Mouse (Mus musculus) left cerebral cortex, adult 2 months (tissue): ENCODE measurements around the gene Dusp16. TPM values are rescaled to one million over a fixed set of nuclear protein-coding genes. Genes with fewer than 3 reads are reported as not detected.

Source experiments
- DNase-seq, 2 experiments: peaks; one replicate each; pipeline ENCODE4 v3.0.0; 2021 to 2022; ENCODE audit warnings: low spot score in 2 of 2, mixed read lengths in 1 of 2; ENCODE audit errors: extremely low spot score in 1 of 2
- H3K27ac ChIP-seq: fragments of 200-600 bp; 2 replicates; pipeline ENCODE4 v1.8.1; 2022
- H3K4me3 ChIP-seq: fragments of 200-600 bp; 2 replicates; pipeline ENCODE4 v1.8.1; 2022
- CTCF ChIP-seq: fragments of 200-600 bp; IDR thresholded peaks from 2 replicates; pipeline ENCODE4 v1.8.1; 2022; ENCODE audit warnings: antibody characterized with exemption, mild to moderate bottlenecking, moderate library complexity
- intact Hi-C: fragments of 180-260 bp; cut with DNase I; formaldehyde crosslinking; loops from one replicate; pipeline ENCODE4 v1.15.1; 2025
- total RNA-seq, 2 experiments: library from RNA; stranded (reverse); gene quantifications; 2 replicates each; pipeline ENCODE4 v1.2.3; 2021

Gene Dusp16
- total RNA-seq, 2 experiments from 2014 or later: 9.9 to 11.2 TPM

DNA sequence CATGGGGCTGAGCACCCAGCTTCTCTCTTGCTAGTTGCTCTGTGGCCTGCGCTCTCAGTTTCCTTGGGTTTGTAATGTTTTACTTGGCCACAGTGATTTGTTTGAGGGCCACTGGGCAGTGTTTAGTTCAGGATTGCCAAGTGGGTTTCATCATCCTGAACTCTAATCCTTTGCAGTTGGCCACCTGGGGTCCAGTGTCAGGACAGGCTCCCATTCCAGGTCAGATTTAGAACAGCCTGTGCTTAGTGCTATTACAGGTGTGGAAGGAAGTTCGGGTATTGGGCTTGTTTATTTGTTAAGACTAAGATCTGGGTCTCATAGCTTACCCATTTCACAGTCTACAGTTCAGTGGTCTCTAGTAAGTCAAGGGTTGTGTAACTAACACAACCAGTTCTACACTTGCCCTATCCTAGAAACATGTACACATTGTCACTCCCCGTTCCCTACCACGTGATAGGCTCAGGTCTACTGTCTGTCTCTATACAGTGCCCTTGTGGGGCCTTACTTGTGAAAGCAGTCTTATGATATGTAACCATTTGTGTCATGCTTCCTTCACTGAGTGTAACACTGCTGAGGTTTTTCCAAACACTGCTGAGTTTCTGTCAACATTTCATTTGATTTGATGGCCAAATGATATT, 89.3 kb downstream of the Dusp16 start:
- no peak overlapping the region for H3K4me3 ChIP-seq
- H3K27ac ChIP-seq: no peak overlapping the region
- TF ChIP-seq CTCF: no peak
- intact Hi-C loops: no loop called here
- DNase-seq: no peak

GRCm38 (mm10) chr6:134702184-134702583, 90.2 kb downstream of the Dusp16 start:
- intact Hi-C loops: no loop called here
- DNase-seq: no peak
- H3K27ac ChIP-seq: no peak overlapping the region
- H3K4me3 ChIP-seq: no peak overlapping the region
- TF ChIP-seq CTCF: no peak

DNA sequence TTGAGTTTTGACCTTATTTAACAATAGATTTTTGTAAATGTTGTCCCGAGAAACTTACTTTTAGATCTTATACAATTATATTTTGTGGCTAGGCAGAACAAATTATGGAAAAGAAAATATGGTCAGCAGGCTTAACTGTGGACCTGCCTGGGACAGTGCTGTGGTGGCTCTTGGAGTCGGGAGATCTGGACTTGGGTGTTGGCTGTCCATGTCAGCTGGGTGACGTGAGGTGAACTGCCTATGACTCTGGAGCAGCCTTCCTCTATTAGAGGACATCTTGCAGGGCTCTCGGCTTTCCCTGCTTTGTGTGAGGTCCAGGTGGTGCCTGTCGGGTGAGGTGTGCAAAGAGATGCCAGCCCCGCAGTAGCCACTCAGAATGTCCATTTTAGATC, 91.2 kb downstream of the Dusp16 start:
- no peak for DNase-seq
- intact Hi-C loops: no loop called here
- no peak overlapping the region for H3K4me3 ChIP-seq
- H3K27ac ChIP-seq: no peak overlapping the region
- no peak for TF ChIP-seq CTCF

GRCm38 (mm10) chr6:134700451-134701210, 91.8 kb downstream of the Dusp16 start:
- intact Hi-C loops: no loop called here
- Histone ChIP-seq H3K27ac (no peak overlapping the region), H3K4me3 (no peak overlapping the region)
- TF ChIP-seq CTCF: no peak
- DNase-seq: no peak

GRCm38 (mm10) chr6:134698243-134698642, 94.2 kb downstream of the Dusp16 start:
- no peak for DNase-seq

GRCm38 (mm10) chr6:134696554-134696953, 95.9 kb downstream of the Dusp16 start:
- intact Hi-C loops: no loop called here
- Histone ChIP-seq H3K4me3 (no peak overlapping the region), H3K27ac (no peak overlapping the region)
- DNase-seq: no peak
- no peak for TF ChIP-seq CTCF

More at GRCm38 (mm10) chr6:134698243-134698642, 94.2 kb downstream of the Dusp16 start:
- Histone ChIP-seq H3K27ac (no peak overlapping the region), H3K4me3 (no peak overlapping the region)
- no peak for TF ChIP-seq CTCF
- intact Hi-C loops: no loop called here

- Histone ChIP-seq H3K27ac (no peak overlapping the region), H3K4me3 (no peak overlapping the region)
- no peak for TF ChIP-seq CTCF
- intact Hi-C loops: no loop called here
- DNase-seq: no peak
These were observed 96.3 kb downstream of the Dusp16 start for GRCm38 (mm10) chr6:134696146-134696545.

GRCm38 (mm10) chr6:134695625-134696024, 96.8 kb downstream of the Dusp16 start:
- TF ChIP-seq CTCF: no peak

DNA sequence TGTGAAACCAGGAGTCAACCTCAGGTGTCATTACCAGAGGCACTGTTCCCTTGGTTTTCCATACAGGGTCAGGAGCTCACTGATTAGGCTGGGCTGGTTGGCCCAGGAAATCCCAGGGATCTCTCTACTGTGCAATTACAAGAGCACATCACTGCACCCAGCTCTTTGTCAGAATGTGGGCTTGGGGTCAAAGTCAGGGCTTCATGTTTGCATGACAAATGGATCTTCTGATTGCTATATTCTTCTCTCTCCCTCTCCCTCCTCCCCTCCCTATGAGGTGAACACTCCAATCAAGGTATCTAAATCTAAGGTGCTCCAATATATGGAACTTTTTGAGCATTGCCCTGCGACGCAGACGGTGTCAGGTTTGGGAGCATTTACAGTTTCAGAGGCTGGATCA, 97.4 kb downstream of the Dusp16 start:
- intact Hi-C loops: no loop called here

More at GRCm38 (mm10) chr6:134695625-134696024, 96.8 kb downstream of the Dusp16 start:
- DNase-seq: no peak
- no peak overlapping the region for H3K4me3 ChIP-seq
- no peak overlapping the region for H3K27ac ChIP-seq
- intact Hi-C loops: no loop called here

DNA sequence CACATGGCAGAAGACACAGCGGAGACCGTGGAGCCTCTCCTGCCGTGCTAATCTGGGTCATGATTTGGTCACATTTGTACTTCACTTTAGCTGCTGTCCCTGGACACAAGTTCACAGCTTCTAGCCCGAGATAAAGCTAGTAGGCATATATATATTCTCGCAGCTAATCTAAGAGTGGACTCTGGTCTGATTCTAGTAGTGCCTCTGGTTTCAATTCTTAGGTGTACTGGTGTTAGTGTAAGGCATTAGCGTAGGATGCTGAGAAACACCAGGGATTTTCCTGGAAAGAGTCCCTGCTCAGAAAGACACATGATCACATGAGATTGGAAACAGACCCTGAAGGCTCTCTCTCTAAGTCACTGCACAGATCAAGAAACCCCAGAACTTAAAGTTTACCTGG, 97.9 kb downstream of the Dusp16 start:
- intact Hi-C loops: no loop called here
- no peak for TF ChIP-seq CTCF
- DNase-seq: no peak
- Histone ChIP-seq H3K4me3 (no peak overlapping the region), H3K27ac (no peak overlapping the region)

More for the DNA sequence above, 97.4 kb downstream of the Dusp16 start:
- no peak for DNase-seq
- H3K27ac ChIP-seq: no peak overlapping the region
- TF ChIP-seq CTCF: no peak
- H3K4me3 ChIP-seq: no peak overlapping the region

GRCm38 (mm10) chr6:134685515-134685914, 106.9 kb downstream of the Dusp16 start:
- Histone ChIP-seq H3K4me3 (no peak overlapping the region), H3K27ac (no peak overlapping the region)
- DNase-seq: no peak
- intact Hi-C loops: no loop called here
- no peak for TF ChIP-seq CTCF

DNA sequence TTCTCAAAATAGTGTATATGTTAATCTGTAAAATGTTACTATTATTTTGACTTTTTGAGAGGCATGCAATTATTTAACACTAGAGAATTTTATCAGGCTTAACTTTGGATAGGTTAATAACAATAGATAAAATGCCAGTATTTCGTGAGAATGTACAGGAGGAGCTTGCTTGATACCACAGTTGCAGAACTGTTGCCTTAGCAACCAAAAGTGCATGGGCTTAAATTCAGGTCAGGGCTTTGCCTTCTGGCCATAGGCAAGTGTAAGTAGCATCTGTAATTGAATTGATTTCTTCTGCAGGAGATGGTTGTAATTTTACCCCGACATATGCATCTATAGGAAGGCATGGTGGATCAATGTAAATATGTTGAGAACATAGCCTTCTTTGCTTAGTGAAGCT, 107.4 kb downstream of the Dusp16 start:
- DNase-seq: no peak
- no peak overlapping the region for H3K4me3 ChIP-seq
- intact Hi-C loops: no loop called here
- no peak overlapping the region for H3K27ac ChIP-seq
- TF ChIP-seq CTCF: no peak
